Mouse (Mus musculus): Measurements from ENCODE around the gene Slc37a2.

- TF ChIP-seq CTCF (IDR thresholded peaks at IDR 0.05; ENCODE audit: extremely low read depth, insufficient read depth, insufficient read length, insufficient replicate concordance) (no peak), POLR2A (IDR thresholded peaks at IDR 0.05; ENCODE audit: low read depth, low read length) (no peak)
Observed at GRCm38 (mm10) chr9:37225581-37225980, 30.0 kb downstream of the Slc37a2 start.
